Mouse (Mus musculus): ENCODE results near the gene Stxbp5l.

- no peak for TF ChIP-seq EP300 (IDR thresholded peaks at IDR 0.05)
- no peak for TF ChIP-seq CTCF (IDR thresholded peaks at IDR 0.05)
Observed at GRCm38 (mm10) chr16:37420512-37420911, 35.8 kb upstream of the Stxbp5l start.
